Mouse (Mus musculus) liver, embryonic 14.5 days (tissue): Measurements from ENCODE around the gene Vav3.

Source experiments
- CTCF ChIP-seq: IDR thresholded peaks from 2 replicates; pipeline ENCODE4 v1.5.1; 2016; ENCODE audit warnings: antibody characterized with exemption, low read depth, control low read depth
- EP300 ChIP-seq: IDR thresholded peaks from 2 replicates; pipeline ENCODE4 v1.6.1; 2016; ENCODE audit warnings: antibody characterized with exemption, low read depth

DNA sequence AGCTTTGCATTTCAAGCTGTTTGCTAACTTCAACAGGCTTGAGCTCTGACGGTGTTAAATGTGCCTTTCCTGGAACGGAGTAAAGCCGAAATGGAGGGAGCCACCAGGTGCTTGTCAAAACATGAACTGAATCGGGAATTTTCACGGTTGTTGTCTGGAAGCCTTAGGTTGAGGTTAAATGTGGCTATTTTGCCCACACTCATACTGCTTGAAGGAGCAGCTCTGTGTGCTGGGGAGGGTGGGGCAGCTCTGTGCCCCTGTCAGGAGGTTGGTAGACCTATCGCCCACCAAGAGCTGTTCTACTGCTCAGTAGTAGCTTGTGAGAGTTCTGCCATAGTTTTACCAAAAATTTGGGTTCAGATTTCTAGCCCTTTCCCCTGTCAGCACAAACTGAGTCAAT is 233.7 kb downstream of the Vav3 start:
- TF ChIP-seq CTCF, result no peak
- no peak for TF ChIP-seq EP300
